Mouse (Mus musculus) layer of hippocampus, adult 8-10 months (tissue): ENCODE measurements around the gene Sfxn5. TPM values are rescaled to one million over a fixed set of nuclear protein-coding genes. Genes with fewer than 3 reads are reported as not detected.

Experiments used
- DNase-seq, 2 experiments: peaks; one replicate each; pipeline ENCODE4 v3.0.0; 2022; ENCODE audit warnings: low spot score in 2 of 2
- total RNA-seq, 4 experiments: library from RNA; stranded (reverse); gene quantifications; 2 replicates each; pipeline ENCODE4 v1.2.4; 2022

Sfxn5 gene
- 100 to 1,000 TPM; 176 to 205 (median 188) TPM for total RNA-seq

- peak; percentile 96 for DNase-seq
These were observed at the start of gene Sfxn5 for GRCm38 (mm10) chr6:85333000-85333669. Gene Sfxn5, minus strand, starts transcription at chr6:85333422.

- no peak for DNase-seq
These were observed 49.6 kb upstream of the Sfxn5 start for GRCm38 (mm10) chr6:85382791-85383190.

GRCm38 (mm10) chr6:85381648-85382020, 48.4 kb upstream of the Sfxn5 start:
- DNase-seq: no peak

- no peak for DNase-seq
These were observed 47.9 kb upstream of the Sfxn5 start for GRCm38 (mm10) chr6:85380901-85381647.

- DNase-seq: peak; percentile 67 to 76
These were observed 47.1 kb upstream of the Sfxn5 start for GRCm38 (mm10) chr6:85380201-85380900.

- no peak for DNase-seq
These were observed 45.4 kb upstream of the Sfxn5 start for GRCm38 (mm10) chr6:85378629-85379028.

GRCm38 (mm10) chr6:85377876-85378275, 44.7 kb upstream of the Sfxn5 start:
- no peak for DNase-seq

- DNase-seq: no peak
These were observed 44.0 kb upstream of the Sfxn5 start for GRCm38 (mm10) chr6:85377066-85377734.

GRCm38 (mm10) chr6:85374734-85375114, 41.5 kb upstream of the Sfxn5 start:
- peak; percentile 89 to 94 for DNase-seq

- no peak for DNase-seq
These were observed 40.9 kb upstream of the Sfxn5 start, which contains the start of gene Rab11fip5 for GRCm38 (mm10) chr6:85373951-85374733. Gene Rab11fip5, minus strand, starts transcription at chr6:85374634.

GRCm38 (mm10) chr6:85373066-85373860, 40.0 kb upstream of the Sfxn5 start:
- no peak for DNase-seq

GRCm38 (mm10) chr6:85372496-85372895, 39.3 kb upstream of the Sfxn5 start:
- DNase-seq: no peak

- no peak for DNase-seq
These were observed 38.7 kb upstream of the Sfxn5 start for GRCm38 (mm10) chr6:85371859-85372405.

- no peak for DNase-seq
These were observed 37.6 kb upstream of the Sfxn5 start for GRCm38 (mm10) chr6:85370666-85371430.

- DNase-seq: no peak
These were observed 36.8 kb upstream of the Sfxn5 start for GRCm38 (mm10) chr6:85370041-85370440.

- DNase-seq: no peak
These were observed 36.1 kb upstream of the Sfxn5 start for GRCm38 (mm10) chr6:85369181-85369860.

- no peak for DNase-seq
These were observed 35.5 kb upstream of the Sfxn5 start for GRCm38 (mm10) chr6:85368722-85369121.

- DNase-seq: no peak
These were observed 34.9 kb upstream of the Sfxn5 start for GRCm38 (mm10) chr6:85368166-85368565.
